Mouse (Mus musculus): ENCODE measurements around the gene Med13l. TPM values are rescaled to one million over a fixed set of nuclear protein-coding genes. Genes with fewer than 3 reads are reported as not detected.

Gene Med13l
- total and polyA plus RNA-seq, 2 experiments from 2014 or later, result 10.5 to 29.5 TPM

GRCm38 (mm10) chr5:118680853-118681252, 120.4 kb downstream of the Med13l start:
- no peak overlapping the region for H3K9ac ChIP-seq (replicated peaks; ENCODE audit: low read length, poor library complexity, severe bottlenecking)
- WGBS, result 87% methylated on average over 13 of the region's 13 CpGs
- no peak for TF ChIP-seq CTCF (IDR thresholded peaks at IDR 0.05)
- H3K27me3 ChIP-seq (ENCODE audit: insufficient read depth, low read length), result no peaks in the 10 kb centered on the region
- DNase-seq (ENCODE audit: low spot score) (no peak), ATAC-seq (ENCODE audit: low FRiP score) (no peak)
- no peak overlapping the region for H3K4me2 ChIP-seq (ENCODE audit: low read depth, low read length, poor library complexity, severe bottlenecking)
- no peak overlapping the region for H3K27ac ChIP-seq (ENCODE audit: low read depth, low read length)
- H3K9me3 ChIP-seq (ENCODE audit: low read length), result no peaks in the 10 kb centered on the region
- H3K4me3 ChIP-seq (ENCODE audit: low read depth, low read length), result no peak overlapping the region
- H3K4me1 ChIP-seq (ENCODE audit: insufficient read depth, low read length), result no peaks in the 10 kb centered on the region
- H3K36me3 ChIP-seq (ENCODE audit: insufficient read depth, low read length), result no peaks in the 10 kb centered on the region

GRCm38 (mm10) chr5:118682007-118682406, 121.5 kb downstream of the Med13l start:
- DNase-seq (ENCODE audit: low spot score), result no peak
- no peaks in the 10 kb centered on the region for H3K36me3 ChIP-seq (ENCODE audit: insufficient read depth, low read length)
- no peak overlapping the region for H3K4me3 ChIP-seq (ENCODE audit: low read depth, low read length)
- WGBS, result 76% methylated on average over 6 of the region's 6 CpGs
- H3K27me3 ChIP-seq (ENCODE audit: insufficient read depth, low read length), result no peaks in the 10 kb centered on the region
- H3K4me1 ChIP-seq (ENCODE audit: insufficient read depth, low read length), result no peaks in the 10 kb centered on the region
- no peak overlapping the region for H3K4me2 ChIP-seq (ENCODE audit: low read depth, low read length, poor library complexity, severe bottlenecking)
- H3K9me3 ChIP-seq (ENCODE audit: low read length), result no peaks in the 10 kb centered on the region
- TF ChIP-seq CTCF (IDR thresholded peaks at IDR 0.05), result no peak
- ATAC-seq (ENCODE audit: low FRiP score), result no peak
- H3K27ac ChIP-seq (ENCODE audit: low read depth, low read length), result no peak overlapping the region
- H3K9ac ChIP-seq (replicated peaks; ENCODE audit: low read length, poor library complexity, severe bottlenecking), result no peak overlapping the region

GRCm38 (mm10) chr5:118685145-118685544, 124.7 kb downstream of the Med13l start:
- no peak for TF ChIP-seq CTCF (IDR thresholded peaks at IDR 0.05)
- no peaks in the 10 kb centered on the region for H3K4me1 ChIP-seq (ENCODE audit: insufficient read depth, low read length)
- no peak overlapping the region for H3K4me2 ChIP-seq (ENCODE audit: low read depth, low read length, poor library complexity, severe bottlenecking)
- H3K27ac ChIP-seq (ENCODE audit: low read depth, low read length), result no peak overlapping the region
- H3K9me3 ChIP-seq (ENCODE audit: low read length), result no peaks in the 10 kb centered on the region
- WGBS, result 80% methylated on average over 8 of the region's 8 CpGs
- no peaks in the 10 kb centered on the region for H3K27me3 ChIP-seq (ENCODE audit: insufficient read depth, low read length)
- H3K36me3 ChIP-seq (ENCODE audit: insufficient read depth, low read length), result no peaks in the 10 kb centered on the region
- DNase-seq (ENCODE audit: low spot score) (no peak), ATAC-seq (ENCODE audit: low FRiP score) (no peak)
- no peak overlapping the region for H3K4me3 ChIP-seq (ENCODE audit: low read depth, low read length)
- no peak overlapping the region for H3K9ac ChIP-seq (replicated peaks; ENCODE audit: low read length, poor library complexity, severe bottlenecking)

GRCm38 (mm10) chr5:118686021-118686420, 125.5 kb downstream of the Med13l start:
- TF ChIP-seq CTCF (IDR thresholded peaks at IDR 0.05), result no peak
- Histone ChIP-seq H3K4me1 (ENCODE audit: insufficient read depth, low read length) (no peaks in the 10 kb centered on the region), H3K27me3 (ENCODE audit: insufficient read depth, low read length) (no peaks in the 10 kb centered on the region), H3K9me3 (ENCODE audit: low read length) (no peaks in the 10 kb centered on the region), H3K4me3 (ENCODE audit: low read depth, low read length) (no peak overlapping the region), H3K9ac (replicated peaks; ENCODE audit: low read length, poor library complexity, severe bottlenecking) (no peak overlapping the region), H3K36me3 (ENCODE audit: insufficient read depth, low read length) (no peaks in the 10 kb centered on the region), H3K4me2 (ENCODE audit: low read depth, low read length, poor library complexity, severe bottlenecking) (no peak overlapping the region), H3K27ac (ENCODE audit: low read depth, low read length) (no peak overlapping the region)
- ATAC-seq (ENCODE audit: low FRiP score) (no peak), DNase-seq (ENCODE audit: low spot score) (no peak)
- 93% methylated on average over 4 of the region's 4 CpGs for WGBS

- Histone ChIP-seq H3K4me3 (ENCODE audit: low read depth, low read length) (no peak overlapping the region), H3K36me3 (ENCODE audit: insufficient read depth, low read length) (no peaks in the 10 kb centered on the region), H3K27ac (ENCODE audit: low read depth, low read length) (no peak overlapping the region), H3K4me1 (ENCODE audit: insufficient read depth, low read length) (0 out of 2 replicates have a peak, but pooled peaks cover 4% of the 10 kb centered on the region), H3K9ac (replicated peaks; ENCODE audit: low read length, poor library complexity, severe bottlenecking) (no peak overlapping the region), H3K27me3 (ENCODE audit: insufficient read depth, low read length) (no peaks in the 10 kb centered on the region), H3K4me2 (ENCODE audit: low read depth, low read length, poor library complexity, severe bottlenecking) (no peak overlapping the region), H3K9me3 (ENCODE audit: low read length) (no peaks in the 10 kb centered on the region)
- DNase-seq (ENCODE audit: low spot score) (no peak), ATAC-seq (ENCODE audit: low FRiP score) (no peak)
- no peak for TF ChIP-seq CTCF (IDR thresholded peaks at IDR 0.05)
- 84% methylated on average over 15 of the region's 15 CpGs for WGBS
These were observed 128.7 kb downstream of the Med13l start for GRCm38 (mm10) chr5:118688886-118689835.

GRCm38 (mm10) chr5:118691025-118691709, 130.7 kb downstream of the Med13l start:
- DNase-seq (ENCODE audit: low spot score), result no peak
- Histone ChIP-seq H3K9me3 (ENCODE audit: low read length) (no peaks in the 10 kb centered on the region), H3K4me3 (ENCODE audit: low read depth, low read length) (no peak overlapping the region), H3K9ac (replicated peaks; ENCODE audit: low read length, poor library complexity, severe bottlenecking) (no peak overlapping the region), H3K4me2 (ENCODE audit: low read depth, low read length, poor library complexity, severe bottlenecking) (no peak overlapping the region), H3K4me1 (ENCODE audit: insufficient read depth, low read length) (0 out of 2 replicates have a peak, but pooled peaks cover 4% of the 10 kb centered on the region), H3K36me3 (ENCODE audit: insufficient read depth, low read length) (no peaks in the 10 kb centered on the region), H3K27ac (ENCODE audit: low read depth, low read length) (no peak overlapping the region), H3K27me3 (ENCODE audit: insufficient read depth, low read length) (no peaks in the 10 kb centered on the region)
- 86% methylated on average over 10 of the region's 10 CpGs for WGBS
- no peak for ATAC-seq (ENCODE audit: low FRiP score)
- no peak for TF ChIP-seq CTCF (IDR thresholded peaks at IDR 0.05)

Measured in midbrain, postnatal 0 days (tissue).